Mouse (Mus musculus) neutrophil, adult 59 days (primary cell): ENCODE results near the gene Trmt13. TPM values are rescaled to one million over a fixed set of nuclear protein-coding genes. Genes with fewer than 3 reads are reported as not detected.

Source experiments
- total RNA-seq, 2 experiments: library from RNA; stranded (reverse); gene quantifications; 1 replicate in 1 of 2; 2 replicates in 1 of 2; pipeline ENCODE4 v1.2.4; 2023

Trmt13 gene
- total RNA-seq: 10 to 100 TPM; 17.9 to 18.3 TPM

GRCm38 (mm10) chr3:116614295-116614892 is at the start of gene Trmt13:
Trmt13 (minus strand) TSS chr3:116614587.

DNA sequence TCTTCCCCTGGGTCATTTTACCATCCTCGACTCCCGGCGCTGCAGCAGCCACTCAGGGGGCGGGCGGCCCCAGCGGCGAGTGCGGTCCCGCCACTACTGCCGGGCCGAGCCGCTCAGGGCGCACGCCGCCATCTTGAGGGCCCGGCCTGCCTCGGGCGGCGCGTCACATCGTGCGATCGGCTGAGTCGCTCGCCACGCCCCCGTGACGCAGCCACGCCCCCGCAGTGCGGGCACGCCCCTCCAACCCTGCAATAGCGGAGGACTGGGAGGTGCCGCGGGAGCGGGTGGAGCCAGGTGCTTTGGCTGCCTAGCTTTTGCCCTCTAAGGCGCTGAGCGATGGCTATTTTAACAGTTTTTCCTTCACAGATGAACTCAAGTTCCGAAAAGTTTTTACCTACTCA is 48.1 kb upstream of the Trmt13 start, which contains the start of gene Mfsd14a:
Gene Mfsd14a (minus strand): TSS at position 215 of the 401 bp plus-strand sequence.

DNA sequence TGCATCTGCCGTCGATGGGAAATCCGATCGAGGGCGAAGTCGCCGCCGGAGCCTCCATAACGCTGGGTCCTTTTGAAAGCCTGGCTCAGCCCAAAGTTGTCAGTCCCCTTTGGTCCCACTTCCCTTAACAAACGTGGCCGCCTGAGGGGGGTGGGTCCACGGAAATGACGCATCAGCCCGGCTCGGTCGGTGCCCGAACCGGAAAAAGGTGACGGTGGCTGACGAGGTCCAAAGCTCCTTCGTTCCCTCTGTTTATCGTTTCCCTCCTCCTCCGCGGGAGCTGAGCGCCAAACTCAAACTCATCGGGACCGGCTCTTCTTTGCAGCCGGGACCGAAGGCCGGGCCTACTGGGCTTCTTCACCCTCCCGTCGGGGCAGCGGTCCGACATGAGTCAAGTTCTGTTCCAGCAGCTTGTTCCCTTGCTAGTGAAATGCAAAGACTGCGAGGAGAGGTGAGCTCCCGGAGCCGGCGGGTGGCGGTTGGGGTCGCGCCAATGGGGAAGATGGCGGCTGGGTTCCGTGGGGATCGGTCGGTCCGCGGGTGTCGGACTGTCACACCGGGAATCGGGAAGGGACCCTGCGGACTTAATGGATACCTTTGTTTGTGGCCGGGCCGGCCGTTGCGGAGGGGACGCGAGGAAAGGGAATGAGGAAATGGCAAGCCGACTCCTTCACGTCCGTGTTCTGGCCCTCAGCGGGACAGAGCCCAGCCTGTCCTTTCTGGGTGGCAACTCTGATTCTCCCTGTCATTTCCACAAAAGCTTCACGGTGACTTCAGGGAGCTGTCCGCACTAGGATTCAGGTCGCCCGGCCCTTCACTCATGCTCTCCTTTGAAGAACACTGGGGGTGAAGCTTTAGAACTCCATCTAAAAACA is 19.4 kb downstream of the Trmt13 start, which contains the start of gene Sass6:
Gene Sass6 (plus strand): TSS at position 255 of the 875 bp plus-strand sequence.

GRCm38 (mm10) chr3:116562408-116563094 is 51.8 kb downstream of the Trmt13 start, which contains the start of gene Lrrc39:
Lrrc39 (plus strand) TSS chr3:116562973.

Other genes starting within 250 kb of the Trmt13 start
- gene Cdc14a, start 190.6 kb downstream of the Trmt13 start, total RNA-seq: 10 to 100 TPM; 39.0 to 45.1 TPM
- 10 to 100 TPM; 18.0 to 19.7 TPM for gene Rtca, start 106.4 kb downstream of the Trmt13 start, total RNA-seq
- 1 to 10 TPM; 4.8 to 7.3 TPM for gene Dbt, start 101.5 kb downstream of the Trmt13 start, total RNA-seq
- gene Lrrc39, start 51.6 kb downstream of the Trmt13 start, total RNA-seq: under 1 TPM in 1 of 2 experiments, not detected in 1; 0.20 TPM
- 10 to 100 TPM; 19.6 to 21.1 TPM for gene Sass6, start 19.6 kb downstream of the Trmt13 start, total RNA-seq
- gene Mfsd14a, start 48.1 kb upstream of the Trmt13 start, total RNA-seq: 10 to 100 TPM; 77.1 to 79.8 TPM
- not detected for gene Gm43191, start 66.7 kb upstream of the Trmt13 start, total RNA-seq
- 10 to 100 TPM; 23.5 to 27.1 TPM for gene Slc35a3, start 98.2 kb upstream of the Trmt13 start, total RNA-seq
- 10 to 100 TPM; 44.6 to 48.4 TPM for gene Agl, start 193.6 kb upstream of the Trmt13 start, total RNA-seq
- gene Frrs1, start 244.9 kb upstream of the Trmt13 start, total RNA-seq: 10 to 100 TPM; 40.9 to 50.8 TPM